Mouse (Mus musculus): ENCODE measurements around the gene Pknox2. TPM values are rescaled to one million over a fixed set of nuclear protein-coding genes. Genes with fewer than 3 reads are reported as not detected.

Pknox2 gene
- polyA plus RNA-seq, 1 experiment from 2014 or later = 14.0 TPM

GRCm38 (mm10) chr9:36989991-36990390 lies 157.2 kb downstream of the Pknox2 start:
- 91% methylated on average over 3 of the region's 3 CpGs for WGBS
- H3K27me3 ChIP-seq = no peaks in the 10 kb centered on the region

GRCm38 (mm10) chr9:36985233-36985632 lies 162.0 kb downstream of the Pknox2 start:
- Histone ChIP-seq H3K27ac (replicated peaks) (no peak overlapping the region), H3K9ac (no peak overlapping the region), H3K4me3 (replicated peaks) (no peak overlapping the region), H3K4me2 (replicated peaks) (no peak overlapping the region), H3K36me3 (no peaks in the 10 kb centered on the region), H3K27me3 (no peaks in the 10 kb centered on the region), H3K4me1 (peaks cover 8% of the 10 kb centered on the region; the same call in 1 of the 2 replicates), H3K9me3 (replicated peaks) (no peaks in the 10 kb centered on the region)
- no peak for ATAC-seq (ENCODE audit: insufficient number of reproducible peaks, low FRiP score, low TSS enrichment, low read depth)
- 63% methylated on average over 9 of the region's 9 CpGs for WGBS

More at GRCm38 (mm10) chr9:36989991-36990390, 157.2 kb downstream of the Pknox2 start:
- Histone ChIP-seq H3K4me1 (peaks cover 4% of the 10 kb centered on the region), H3K4me2 (replicated peaks) (no peak overlapping the region), H3K9me3 (replicated peaks) (no peaks in the 10 kb centered on the region), H3K27ac (replicated peaks) (no peak overlapping the region), H3K9ac (no peak overlapping the region), H3K36me3 (no peaks in the 10 kb centered on the region), H3K4me3 (replicated peaks) (no peak overlapping the region)
- no peak for ATAC-seq (ENCODE audit: insufficient number of reproducible peaks, low FRiP score, low TSS enrichment, low read depth)

- H3K27me3 ChIP-seq = no peaks in the 10 kb centered on the region
- H3K36me3 ChIP-seq = no peaks in the 10 kb centered on the region
- no peak overlapping the region for H3K9ac ChIP-seq
- H3K4me2 ChIP-seq (replicated peaks) = no peak overlapping the region
- no peaks in the 10 kb centered on the region for H3K9me3 ChIP-seq (replicated peaks)
- H3K4me1 ChIP-seq = 0 out of 2 replicates have a peak, but pooled peaks cover 3% of the 10 kb centered on the region
- H3K4me3 ChIP-seq (replicated peaks) = no peak overlapping the region
- ATAC-seq (ENCODE audit: insufficient number of reproducible peaks, low FRiP score, low TSS enrichment, low read depth) = peak; percentile 36; the same call in 1 of the 2 replicates
- 36% methylated on average over 11 of the region's 11 CpGs for WGBS
- H3K27ac ChIP-seq (replicated peaks) = no peak overlapping the region
These were observed 170.4 kb downstream of the Pknox2 start for GRCm38 (mm10) chr9:36976596-36977362.

- ATAC-seq (ENCODE audit: insufficient number of reproducible peaks, low FRiP score, low TSS enrichment, low read depth) = no peak
- H3K27me3 ChIP-seq = no peaks in the 10 kb centered on the region
These were observed 173.6 kb downstream of the Pknox2 start for GRCm38 (mm10) chr9:36973486-36974227.

GRCm38 (mm10) chr9:36972089-36972488 lies 175.1 kb downstream of the Pknox2 start:
- H3K4me2 ChIP-seq (replicated peaks) = no peak overlapping the region
- 15% methylated on average over 3 of the region's 3 CpGs for WGBS

More at GRCm38 (mm10) chr9:36973486-36974227, 173.6 kb downstream of the Pknox2 start:
- H3K9me3 ChIP-seq (replicated peaks) = no peaks in the 10 kb centered on the region
- H3K4me2 ChIP-seq (replicated peaks) = no peak overlapping the region
- no peak overlapping the region; the same call in 1 of the 2 replicates for H3K27ac ChIP-seq (replicated peaks)
- no peak overlapping the region for H3K9ac ChIP-seq
- WGBS = 50% methylated on average over 11 of the region's 11 CpGs
- H3K36me3 ChIP-seq = no peaks in the 10 kb centered on the region
- H3K4me3 ChIP-seq (replicated peaks) = no peak overlapping the region
- 0 out of 2 replicates have a peak, but pooled peaks cover 11% of the 10 kb centered on the region for H3K4me1 ChIP-seq

GRCm38 (mm10) chr9:36971066-36971465 lies 176.1 kb downstream of the Pknox2 start:
- Histone ChIP-seq H3K4me3 (replicated peaks) (no peak overlapping the region), H3K4me2 (replicated peaks) (0 out of 2 replicates have a peak overlapping the region, but pooled peaks have one; percentile 15), H3K27me3 (no peaks in the 10 kb centered on the region), H3K4me1 (0 out of 2 replicates have a peak, but pooled peaks cover 9% of the 10 kb centered on the region), H3K9me3 (replicated peaks) (no peaks in the 10 kb centered on the region), H3K27ac (replicated peaks) (no peak overlapping the region), H3K9ac (no peak overlapping the region), H3K36me3 (no peaks in the 10 kb centered on the region)
- WGBS = 21% methylated on average over 3 of the region's 3 CpGs
- ATAC-seq (ENCODE audit: insufficient number of reproducible peaks, low FRiP score, low TSS enrichment, low read depth) = no peak

More at GRCm38 (mm10) chr9:36972089-36972488, 175.1 kb downstream of the Pknox2 start:
- Histone ChIP-seq H3K27ac (replicated peaks) (no peak overlapping the region), H3K4me3 (replicated peaks) (no peak overlapping the region), H3K9ac (no peak overlapping the region), H3K9me3 (replicated peaks) (no peaks in the 10 kb centered on the region), H3K4me1 (0 out of 2 replicates have a peak, but pooled peaks cover 11% of the 10 kb centered on the region), H3K36me3 (no peaks in the 10 kb centered on the region), H3K27me3 (no peaks in the 10 kb centered on the region)
- no peak for ATAC-seq (ENCODE audit: insufficient number of reproducible peaks, low FRiP score, low TSS enrichment, low read depth)

- Histone ChIP-seq H3K9ac (no peak overlapping the region), H3K27ac (replicated peaks) (no peak overlapping the region), H3K27me3 (no peaks in the 10 kb centered on the region), H3K4me1 (0 out of 2 replicates have a peak, but pooled peaks cover 8% of the 10 kb centered on the region), H3K4me2 (replicated peaks) (0 out of 2 replicates have a peak overlapping the region, but pooled peaks have one; percentile 15), H3K36me3 (no peaks in the 10 kb centered on the region), H3K9me3 (replicated peaks) (no peaks in the 10 kb centered on the region), H3K4me3 (replicated peaks) (no peak overlapping the region)
- 5% methylated on average over 5 of the region's 5 CpGs for WGBS
- ATAC-seq (ENCODE audit: insufficient number of reproducible peaks, low FRiP score, low TSS enrichment, low read depth) = no peak
These were observed 176.6 kb downstream of the Pknox2 start for GRCm38 (mm10) chr9:36970651-36971050.

- WGBS = 83% methylated on average over 1 of the region's 1 CpGs
- no peaks in the 10 kb centered on the region for H3K36me3 ChIP-seq
- no peak for ATAC-seq (ENCODE audit: insufficient number of reproducible peaks, low FRiP score, low TSS enrichment, low read depth)
These were observed 178.1 kb downstream of the Pknox2 start for GRCm38 (mm10) chr9:36969131-36969530.

GRCm38 (mm10) chr9:36968713-36969112 lies 178.5 kb downstream of the Pknox2 start:
- Histone ChIP-seq H3K9ac (no peak overlapping the region), H3K4me2 (replicated peaks) (no peak overlapping the region), H3K27me3 (no peaks in the 10 kb centered on the region), H3K4me1 (peaks cover 21% of the 10 kb centered on the region), H3K4me3 (replicated peaks) (no peak overlapping the region), H3K9me3 (replicated peaks) (no peaks in the 10 kb centered on the region), H3K36me3 (no peaks in the 10 kb centered on the region), H3K27ac (replicated peaks) (no peak overlapping the region)
- WGBS = 42% methylated on average over 7 of the region's 7 CpGs
- ATAC-seq (ENCODE audit: insufficient number of reproducible peaks, low FRiP score, low TSS enrichment, low read depth) = peak; percentile 31; the same call in 1 of the 2 replicates

More at GRCm38 (mm10) chr9:36969131-36969530, 178.1 kb downstream of the Pknox2 start:
- H3K9ac ChIP-seq = no peak overlapping the region
- peaks cover 17% of the 10 kb centered on the region for H3K4me1 ChIP-seq
- no peaks in the 10 kb centered on the region for H3K9me3 ChIP-seq (replicated peaks)
- no peaks in the 10 kb centered on the region for H3K27me3 ChIP-seq
- no peak overlapping the region for H3K4me3 ChIP-seq (replicated peaks)
- H3K4me2 ChIP-seq (replicated peaks) = no peak overlapping the region
- no peak overlapping the region for H3K27ac ChIP-seq (replicated peaks)

GRCm38 (mm10) chr9:36968236-36968635 lies 179.0 kb downstream of the Pknox2 start:
- ATAC-seq (ENCODE audit: insufficient number of reproducible peaks, low FRiP score, low TSS enrichment, low read depth) = no peak
- Histone ChIP-seq H3K27ac (replicated peaks) (no peak overlapping the region), H3K4me2 (replicated peaks) (no peak overlapping the region), H3K9ac (no peak overlapping the region), H3K9me3 (replicated peaks) (no peaks in the 10 kb centered on the region), H3K4me1 (peaks cover 21% of the 10 kb centered on the region), H3K4me3 (replicated peaks) (no peak overlapping the region), H3K36me3 (no peaks in the 10 kb centered on the region), H3K27me3 (no peaks in the 10 kb centered on the region)
- 64% methylated on average over 7 of the region's 7 CpGs for WGBS

- no peak for ATAC-seq (ENCODE audit: insufficient number of reproducible peaks, low FRiP score, low TSS enrichment, low read depth)
- Histone ChIP-seq H3K27ac (replicated peaks) (no peak overlapping the region), H3K4me3 (replicated peaks) (no peak overlapping the region), H3K4me2 (replicated peaks) (no peak overlapping the region), H3K27me3 (no peaks in the 10 kb centered on the region), H3K4me1 (peaks cover 13% of the 10 kb centered on the region), H3K9ac (no peak overlapping the region), H3K9me3 (replicated peaks) (no peaks in the 10 kb centered on the region), H3K36me3 (no peaks in the 10 kb centered on the region)
- WGBS = 71% methylated on average over 5 of the region's 5 CpGs
These were observed 181.5 kb downstream of the Pknox2 start for GRCm38 (mm10) chr9:36965720-36966119.

All from embryonic facial prominence, embryonic 15.5 days (tissue).